Mouse (Mus musculus) bone marrow macrophage, adult 2 months (primary cell): ENCODE data around the gene Ms4a4b. TPM values are rescaled to one million over a fixed set of nuclear protein-coding genes. Genes with fewer than 3 reads are reported as not detected.
"Not testable (repeated sequence)": the region's sequence is repeated elsewhere in the genome, so short reads cannot be mapped to it uniquely, and the experiment has no call there.

Experiments
- H3K27ac ChIP-seq: 2 replicates; pipeline ENCODE4 v1.5.1; 2012; ENCODE audit warnings: low read depth, low read length; ENCODE audit not compliant: insufficient read depth
- H3K4me1 ChIP-seq: 2 replicates; pipeline ENCODE4 v1.6.1; 2012; ENCODE audit warnings: low read length; ENCODE audit not compliant: control insufficient read depth, insufficient read depth
- H3K4me3 ChIP-seq: 2 replicates; pipeline ENCODE4 v1.5.1; 2012; ENCODE audit warnings: mild to moderate bottlenecking, low read length, moderate library complexity; ENCODE audit not compliant: insufficient read depth
- CTCF ChIP-seq: IDR thresholded peaks from 2 replicates; pipeline ENCODE4 v1.5.1; 2012; ENCODE audit warnings: low read depth, mild to moderate bottlenecking, low read length, moderate library complexity
- POLR2A ChIP-seq: IDR thresholded peaks from 2 replicates; pipeline ENCODE4 v1.6.1; 2012; ENCODE audit warnings: mild to moderate bottlenecking, low read depth, low read length, borderline replicate concordance
- polyA plus RNA-seq: library from polyadenylated mRNA; stranded (reverse); fragments of >200 nt; gene quantifications from 2 replicates; pipeline ENCODE4 v1.2.4, GENCODE M21; 2012; ENCODE audit not compliant: missing spikeins, insufficient read depth, insufficient read length

Gene Ms4a4b
- polyA plus RNA-seq, 1 experiment = 8.4 TPM

- peaks cover 12% of the 10 kb centered on the region for H3K4me1 ChIP-seq
- no peak overlapping the region for H3K27ac ChIP-seq
- H3K4me3 ChIP-seq = no peak overlapping the region
- no peak for TF ChIP-seq POLR2A
- TF ChIP-seq CTCF = no peak
Measured at GRCm38 (mm10) chr19:11484388-11484787, 41.0 kb downstream of the Ms4a4b start.

- no peak overlapping the region for H3K4me3 ChIP-seq
- no peak for TF ChIP-seq POLR2A
- H3K27ac ChIP-seq = peak overlapping the region; percentile 11; the same call in 1 of the 2 replicates
- peaks cover 12% of the 10 kb centered on the region for H3K4me1 ChIP-seq
Measured at GRCm38 (mm10) chr19:11485266-11485665, 41.9 kb downstream of the Ms4a4b start.

GRCm38 (mm10) chr19:11485746-11486145, 42.4 kb downstream of the Ms4a4b start, which contains the start of gene Gm8369:
Gene Gm8369, plus strand, starts transcription at chr19:11485938.
- no peak within 1 kb of the TSS for H3K4me3 ChIP-seq
- peaks cover 12% of the 10 kb centered on the region for H3K4me1 ChIP-seq
- peak within 1 kb of the TSS; percentile 11; the same call in 1 of the 2 replicates for H3K27ac ChIP-seq
- TF ChIP-seq CTCF (no peak), POLR2A (no peak)

- TF ChIP-seq POLR2A (no peak), CTCF (no peak)
- H3K4me3 ChIP-seq = no peak overlapping the region
- no peak overlapping the region for H3K27ac ChIP-seq
- peaks cover 12% of the 10 kb centered on the region for H3K4me1 ChIP-seq
Measured at GRCm38 (mm10) chr19:11486599-11486998, 43.2 kb downstream of the Ms4a4b start.

- Histone ChIP-seq H3K4me1 (peaks cover 7% of the 10 kb centered on the region; the same call in 1 of the 2 replicates), H3K27ac (no peak overlapping the region), H3K4me3 (no peak overlapping the region)
- TF ChIP-seq CTCF = no peak
- no peak for TF ChIP-seq POLR2A
Measured at GRCm38 (mm10) chr19:11491406-11492189, 48.2 kb downstream of the Ms4a4b start.

GRCm38 (mm10) chr19:11492671-11493070, 49.3 kb downstream of the Ms4a4b start:
- H3K4me3 ChIP-seq = no peak overlapping the region
- no peak overlapping the region for H3K27ac ChIP-seq
- peaks cover 11% of the 10 kb centered on the region for H3K4me1 ChIP-seq
- TF ChIP-seq POLR2A = no peak
- no peak for TF ChIP-seq CTCF

- Histone ChIP-seq H3K4me1 (peaks cover 11% of the 10 kb centered on the region), H3K27ac (no peak overlapping the region), H3K4me3 (no peak overlapping the region)
- no peak for TF ChIP-seq POLR2A
- TF ChIP-seq CTCF = no peak
Measured at GRCm38 (mm10) chr19:11494519-11494918, 51.2 kb downstream of the Ms4a4b start.

GRCm38 (mm10) chr19:11496361-11496760, 53.0 kb downstream of the Ms4a4b start:
- TF ChIP-seq POLR2A (no peak), CTCF (no peak)
- peaks cover 11% of the 10 kb centered on the region for H3K4me1 ChIP-seq
- no peak overlapping the region for H3K4me3 ChIP-seq
- no peak overlapping the region for H3K27ac ChIP-seq

GRCm38 (mm10) chr19:11497300-11497699, 53.9 kb downstream of the Ms4a4b start:
- not testable (repeated sequence) for H3K4me3 ChIP-seq
- peak overlapping the region; percentile 37 for H3K27ac ChIP-seq
- H3K4me1 ChIP-seq = peaks cover 11% of the 10 kb centered on the region

- no peak overlapping the region for H3K4me3 ChIP-seq
- H3K27ac ChIP-seq = no peak overlapping the region
- no peak for TF ChIP-seq CTCF
- no peak for TF ChIP-seq POLR2A
- H3K4me1 ChIP-seq = peaks cover 4% of the 10 kb centered on the region
Measured at GRCm38 (mm10) chr19:11500796-11501195, 57.4 kb downstream of the Ms4a4b start.
